Mouse (Mus musculus) forebrain, embryonic 15.5 days (tissue): ENCODE measurements around the gene Spon1. TPM values are rescaled to one million over a fixed set of nuclear protein-coding genes. Genes with fewer than 3 reads are reported as not detected.
A peak's percentile ranks its signal among the peaks of the same experiment; 100 is the strongest.

Experiments used
- ATAC-seq: fragments of 200-750 bp; cut with Nextera tagmentation; replicated peaks from 2 replicates; pipeline ENCODE4 v1.8.0; 2017; ENCODE audit warnings: mild to moderate bottlenecking, moderate TSS enrichment, moderate library complexity
- H3K27ac ChIP-seq: fragments of 300-500 bp; sonication (generic); replicated peaks from 2 replicates; pipeline ENCODE4 v1.5.1; 2015; ENCODE audit warnings: mild to moderate bottlenecking, inconsistent platforms
- H3K27me3 ChIP-seq: fragments of 300-500 bp; sonication (generic); 2 replicates; pipeline ENCODE4 v1.6.1; 2015; ENCODE audit warnings: inconsistent platforms
- H3K36me3 ChIP-seq: fragments of 300-500 bp; sonication (generic); 2 replicates; pipeline ENCODE4 v1.6.1; 2015; ENCODE audit warnings: mild to moderate bottlenecking, inconsistent platforms
- H3K4me1 ChIP-seq: fragments of 300-500 bp; sonication (generic); 2 replicates; pipeline ENCODE4 v1.6.1; 2015; ENCODE audit warnings: inconsistent platforms
- H3K4me2 ChIP-seq: fragments of 300-500 bp; sonication (generic); replicated peaks from 2 replicates; pipeline ENCODE4 v1.6.1; 2015; ENCODE audit warnings: mild to moderate bottlenecking, inconsistent platforms
- H3K4me3 ChIP-seq: fragments of 300-500 bp; sonication (generic); 2 replicates; pipeline ENCODE4 v1.5.1; 2015; ENCODE audit warnings: mild to moderate bottlenecking, inconsistent platforms
- H3K9ac ChIP-seq: fragments of 300-500 bp; sonication (generic); replicated peaks from 2 replicates; pipeline ENCODE4 v1.6.1; 2015; ENCODE audit warnings: mild to moderate bottlenecking, inconsistent platforms
- H3K9me3 ChIP-seq: fragments of 300-500 bp; sonication (generic); 2 replicates; pipeline ENCODE4 v1.6.1; 2016; ENCODE audit warnings: inconsistent platforms
- WGBS: fragments of 180-500 bp; shearing (Covaris S2); methylation state at CpG from one replicate; pipeline ENCODE4 v1.1.7; 2015; ENCODE audit warnings: mixed read lengths; 5-methylcytosine and 5-hydroxymethylcytosine counted together
- polyA plus RNA-seq: library from polyadenylated mRNA; unstranded; fragments of >200 nt; fragmentation: Nextera tagmentation; extraction: Ambion mirVana; gene quantifications from 2 replicates; pipeline ENCODE4 v1.2.1, GENCODE M21; 2015

Spon1 gene
- polyA plus RNA-seq, 1 experiment from 2014 or later = 16.3 TPM

GRCm38 (mm10) chr7:113891491-113891890 lies 125.7 kb downstream of the Spon1 start:
- no peaks in the 10 kb centered on the region for H3K27me3 ChIP-seq
- 86% methylated on average over 6 of the region's 6 CpGs for WGBS
- H3K36me3 ChIP-seq = no peaks in the 10 kb centered on the region
- no peaks in the 10 kb centered on the region for H3K4me1 ChIP-seq
- no peak overlapping the region for H3K9ac ChIP-seq
- H3K4me2 ChIP-seq = no peak overlapping the region
- no peak overlapping the region for H3K4me3 ChIP-seq
- no peak for ATAC-seq
- 0 out of 2 replicates have a peak, but pooled peaks cover 3% of the 10 kb centered on the region for H3K9me3 ChIP-seq
- no peak overlapping the region for H3K27ac ChIP-seq

DNA sequence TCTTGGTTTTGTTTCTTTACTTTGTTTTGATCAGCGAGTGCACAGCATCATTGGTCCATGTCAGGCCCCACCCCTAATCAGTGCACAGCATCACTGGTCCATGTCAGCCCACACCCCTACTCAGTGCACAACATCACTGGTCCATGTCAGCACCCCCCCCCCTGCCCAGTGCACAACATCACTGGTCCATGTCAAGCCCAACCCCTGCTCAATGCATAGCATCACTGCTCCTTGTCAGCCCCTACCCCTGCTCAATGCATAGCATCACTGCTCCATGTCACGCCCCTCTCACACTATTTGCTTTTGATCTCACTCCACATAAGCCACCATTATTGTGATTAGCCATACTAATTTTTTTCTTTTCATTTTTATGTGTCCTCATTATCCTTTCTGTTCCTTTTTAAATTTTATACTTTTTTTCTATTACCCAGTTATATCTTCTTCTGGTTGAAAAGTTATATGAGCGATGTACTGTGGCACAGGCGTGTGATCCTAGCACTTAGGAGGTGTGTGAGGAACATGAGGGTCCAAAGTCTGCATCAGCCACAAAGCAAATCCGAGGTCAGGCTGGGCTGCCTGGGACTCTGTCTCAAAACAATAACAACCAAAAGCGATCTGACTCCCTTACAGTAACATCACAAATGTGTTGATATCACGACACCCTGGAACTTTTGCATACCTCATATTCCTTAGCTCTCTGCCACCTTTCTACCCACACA lies 128.3 kb downstream of the Spon1 start:
- Histone ChIP-seq H3K4me2 (no peak overlapping the region), H3K4me1 (no peaks in the 10 kb centered on the region), H3K36me3 (no peaks in the 10 kb centered on the region), H3K9ac (no peak overlapping the region), H3K27ac (no peak overlapping the region), H3K4me3 (no peak overlapping the region), H3K27me3 (no peaks in the 10 kb centered on the region), H3K9me3 (0 out of 2 replicates have a peak, but pooled peaks cover 3% of the 10 kb centered on the region)
- WGBS = 88% methylated on average over 7 of the region's 7 CpGs
- ATAC-seq = no peak

GRCm38 (mm10) chr7:113895266-113895665 lies 129.5 kb downstream of the Spon1 start:
- Histone ChIP-seq H3K9me3 (0 out of 2 replicates have a peak, but pooled peaks cover 3% of the 10 kb centered on the region), H3K4me1 (no peaks in the 10 kb centered on the region), H3K36me3 (no peaks in the 10 kb centered on the region), H3K27me3 (no peaks in the 10 kb centered on the region), H3K4me2 (no peak overlapping the region), H3K27ac (no peak overlapping the region), H3K9ac (no peak overlapping the region), H3K4me3 (no peak overlapping the region)
- ATAC-seq = no peak
- WGBS = 82% methylated on average over 5 of the region's 5 CpGs

- H3K4me2 ChIP-seq = no peak overlapping the region
- H3K27ac ChIP-seq = no peak overlapping the region
- H3K9me3 ChIP-seq = no peaks in the 10 kb centered on the region
- H3K4me3 ChIP-seq = no peak overlapping the region
- H3K9ac ChIP-seq = no peak overlapping the region
- H3K27me3 ChIP-seq = no peaks in the 10 kb centered on the region
- H3K36me3 ChIP-seq = no peaks in the 10 kb centered on the region
- peaks cover 9% of the 10 kb centered on the region; the same call in 1 of the 2 replicates for H3K4me1 ChIP-seq
- no peak for ATAC-seq
Measured at GRCm38 (mm10) chr7:113898388-113898787, 132.6 kb downstream of the Spon1 start.

GRCm38 (mm10) chr7:113901511-113901910 lies 135.7 kb downstream of the Spon1 start:
- WGBS = 50% methylated on average over 2 of the region's 2 CpGs
- no peak for ATAC-seq
- H3K27ac ChIP-seq = no peak overlapping the region
- no peaks in the 10 kb centered on the region for H3K9me3 ChIP-seq
- peaks cover 14% of the 10 kb centered on the region; the same call in 1 of the 2 replicates for H3K4me1 ChIP-seq
- H3K9ac ChIP-seq = no peak overlapping the region
- H3K27me3 ChIP-seq = peaks cover 3% of the 10 kb centered on the region; the same call in 1 of the 2 replicates
- no peaks in the 10 kb centered on the region for H3K36me3 ChIP-seq
- no peak overlapping the region for H3K4me2 ChIP-seq
- no peak overlapping the region for H3K4me3 ChIP-seq

DNA sequence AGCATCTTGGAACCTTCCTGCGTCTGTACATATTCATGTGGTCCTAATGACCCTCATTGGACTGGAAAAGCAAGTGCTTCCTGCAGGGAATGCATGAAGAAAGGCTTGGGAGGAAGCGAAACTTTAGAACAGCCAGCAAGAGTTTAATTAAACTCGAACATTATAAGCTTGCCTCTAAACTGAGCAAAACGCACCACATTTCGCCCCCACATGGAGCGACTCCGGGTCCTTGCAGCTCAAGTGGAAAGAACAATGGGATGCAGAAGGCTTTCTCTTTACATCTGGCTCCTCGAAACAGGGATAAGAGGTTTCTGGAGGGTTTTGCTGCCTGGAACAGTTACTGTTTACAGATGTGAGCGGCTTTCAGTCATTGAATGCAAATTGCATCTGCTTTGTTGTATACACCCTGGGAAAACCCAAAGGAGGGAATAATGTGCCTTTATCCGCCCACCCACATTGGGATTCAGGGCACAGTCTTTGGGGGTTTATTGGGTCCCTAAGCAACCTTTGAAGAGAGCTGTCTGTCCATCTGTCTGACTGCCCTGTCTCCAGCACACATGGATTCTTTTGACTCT lies 136.2 kb downstream of the Spon1 start:
- Histone ChIP-seq H3K4me1 (peaks cover 14% of the 10 kb centered on the region; the same call in 1 of the 2 replicates), H3K36me3 (no peaks in the 10 kb centered on the region), H3K4me3 (no peak overlapping the region), H3K27ac (0 out of 2 replicates have a peak overlapping the region, but pooled peaks have one; percentile 13), H3K27me3 (peaks cover 3% of the 10 kb centered on the region; the same call in 1 of the 2 replicates), H3K9ac (no peak overlapping the region), H3K9me3 (no peaks in the 10 kb centered on the region), H3K4me2 (0 out of 2 replicates have a peak overlapping the region, but pooled peaks have one; percentile 18)
- 6% methylated on average over 10 of the region's 10 CpGs for WGBS
- ATAC-seq = 0 out of 2 replicates have a peak, but pooled peaks have one; percentile 29

DNA sequence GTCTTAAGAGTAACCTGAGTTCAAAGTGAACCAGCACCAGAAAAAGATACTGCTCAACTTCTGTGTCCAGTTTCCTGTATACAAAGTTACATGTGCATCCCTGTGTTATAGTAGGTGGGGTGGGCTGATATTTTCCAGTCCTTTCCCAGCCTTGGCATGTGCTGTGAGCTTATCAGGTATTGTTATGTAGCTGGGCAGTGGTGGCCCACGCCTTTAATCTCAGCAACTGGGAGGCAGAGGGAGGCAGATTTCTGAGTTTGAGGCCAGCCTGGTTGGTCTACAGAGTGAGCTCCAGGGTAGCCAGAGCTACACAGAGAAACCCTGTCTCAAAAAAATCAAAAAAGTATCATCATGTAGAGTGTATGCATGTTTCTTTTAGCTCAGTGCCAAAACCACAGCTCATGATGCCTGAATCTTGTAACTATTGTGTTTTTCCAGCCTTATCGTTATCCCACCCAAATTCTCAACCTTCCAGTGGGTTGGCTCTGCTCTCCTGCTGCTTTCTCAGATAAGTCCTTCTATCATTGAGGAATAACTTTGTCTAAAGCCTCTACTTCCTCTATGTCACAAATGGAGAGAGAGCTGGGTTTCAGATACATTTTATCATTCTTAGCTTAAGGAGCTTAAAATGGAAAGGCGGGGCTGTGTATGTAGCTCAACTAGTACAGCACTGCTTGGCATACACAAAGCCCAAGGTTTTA lies 137.5 kb downstream of the Spon1 start:
- no peak overlapping the region for H3K27ac ChIP-seq
- peaks cover 3% of the 10 kb centered on the region; the same call in 1 of the 2 replicates for H3K27me3 ChIP-seq
- no peak overlapping the region for H3K9ac ChIP-seq
- H3K9me3 ChIP-seq = no peaks in the 10 kb centered on the region
- H3K4me3 ChIP-seq = no peak overlapping the region
- WGBS = 91% methylated on average over 3 of the region's 3 CpGs
- no peak overlapping the region for H3K4me2 ChIP-seq
- peaks cover 14% of the 10 kb centered on the region; the same call in 1 of the 2 replicates for H3K4me1 ChIP-seq
- H3K36me3 ChIP-seq = no peaks in the 10 kb centered on the region
- no peak for ATAC-seq

DNA sequence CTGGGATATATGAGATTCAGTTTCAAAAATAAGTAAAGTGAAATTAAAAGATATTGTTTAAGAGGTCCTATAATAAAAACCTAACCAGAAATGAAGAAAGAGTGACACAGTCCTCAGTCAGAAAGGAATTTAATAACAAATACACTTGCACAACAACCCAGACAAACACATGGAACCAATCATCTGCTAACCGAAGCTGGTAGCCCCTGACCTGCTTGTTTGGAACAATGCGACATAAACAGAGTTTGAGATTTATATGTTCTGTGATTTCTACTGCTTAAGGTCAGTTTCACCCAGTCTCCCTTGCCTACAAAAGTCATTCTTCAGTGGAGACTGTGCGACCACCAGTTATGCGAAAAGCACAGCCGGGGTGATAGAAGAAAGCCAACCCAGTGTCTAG lies 138.1 kb downstream of the Spon1 start:
- H3K27me3 ChIP-seq = peaks cover 3% of the 10 kb centered on the region; the same call in 1 of the 2 replicates
- H3K27ac ChIP-seq = no peak overlapping the region
- no peak for ATAC-seq
- no peak overlapping the region for H3K4me3 ChIP-seq
- 94% methylated on average over 5 of the region's 5 CpGs for WGBS
- no peak overlapping the region for H3K4me2 ChIP-seq
- no peak overlapping the region for H3K9ac ChIP-seq
- no peaks in the 10 kb centered on the region for H3K9me3 ChIP-seq
- H3K4me1 ChIP-seq = peaks cover 14% of the 10 kb centered on the region; the same call in 1 of the 2 replicates
- H3K36me3 ChIP-seq = no peaks in the 10 kb centered on the region

DNA sequence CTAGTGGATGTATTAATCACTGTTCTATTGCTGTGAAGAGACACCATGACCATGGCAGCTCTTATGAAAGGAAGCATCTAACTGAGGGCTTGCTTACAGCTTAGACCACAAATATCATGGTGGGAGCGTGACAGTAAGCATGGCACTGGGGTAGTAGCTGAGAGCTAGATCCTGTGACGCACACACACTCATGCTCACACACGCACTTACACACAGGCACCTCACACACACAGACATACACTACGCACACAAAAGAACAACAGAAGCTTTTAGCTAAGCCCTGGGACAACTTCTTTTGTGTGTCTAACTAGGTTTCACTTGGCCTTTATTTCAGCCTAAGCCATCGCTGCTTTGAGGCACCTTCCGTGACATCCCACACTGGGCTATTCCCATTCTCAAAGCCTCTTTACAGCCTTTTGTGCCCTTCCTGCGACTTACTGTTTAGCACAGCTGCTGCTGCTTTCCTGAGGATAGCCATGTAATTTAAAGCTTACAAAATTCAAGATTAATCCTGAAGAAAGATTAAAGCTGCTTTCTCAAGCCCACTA lies 138.6 kb downstream of the Spon1 start:
- no peaks in the 10 kb centered on the region for H3K9me3 ChIP-seq
- 51% methylated on average over 7 of the region's 7 CpGs for WGBS
- H3K36me3 ChIP-seq = no peaks in the 10 kb centered on the region
- H3K9ac ChIP-seq = no peak overlapping the region
- no peak overlapping the region for H3K4me2 ChIP-seq
- H3K27me3 ChIP-seq = peaks cover 3% of the 10 kb centered on the region; the same call in 1 of the 2 replicates
- no peak for ATAC-seq
- H3K27ac ChIP-seq = no peak overlapping the region
- H3K4me1 ChIP-seq = peaks cover 15% of the 10 kb centered on the region; the same call in 1 of the 2 replicates
- no peak overlapping the region for H3K4me3 ChIP-seq

GRCm38 (mm10) chr7:113909161-113909825 lies 143.5 kb downstream of the Spon1 start:
- H3K27me3 ChIP-seq = peaks cover 2% of the 10 kb centered on the region; the same call in 1 of the 2 replicates
- no peak overlapping the region for H3K9ac ChIP-seq
- no peak for ATAC-seq
- no peak overlapping the region for H3K27ac ChIP-seq
- no peak overlapping the region for H3K4me2 ChIP-seq
- no peaks in the 10 kb centered on the region for H3K9me3 ChIP-seq
- 29% methylated on average over 12 of the region's 12 CpGs for WGBS
- no peaks in the 10 kb centered on the region for H3K36me3 ChIP-seq
- no peak overlapping the region for H3K4me3 ChIP-seq
- H3K4me1 ChIP-seq = 0 out of 2 replicates have a peak, but pooled peaks cover 7% of the 10 kb centered on the region

GRCm38 (mm10) chr7:113910856-113911255 lies 145.1 kb downstream of the Spon1 start:
- 0 out of 2 replicates have a peak, but pooled peaks cover 3% of the 10 kb centered on the region for H3K4me1 ChIP-seq
- no peak overlapping the region for H3K4me2 ChIP-seq
- no peak overlapping the region for H3K27ac ChIP-seq
- WGBS = 82% methylated on average over 7 of the region's 7 CpGs
- H3K9ac ChIP-seq = no peak overlapping the region
- no peaks in the 10 kb centered on the region for H3K27me3 ChIP-seq
- no peak for ATAC-seq
- H3K36me3 ChIP-seq = no peaks in the 10 kb centered on the region
- H3K4me3 ChIP-seq = no peak overlapping the region
- no peaks in the 10 kb centered on the region for H3K9me3 ChIP-seq
